Mouse (Mus musculus) embryonic facial prominence, embryonic 13.5 days (tissue): ENCODE measurements around the gene Phox2b. TPM values are rescaled to one million over a fixed set of nuclear protein-coding genes. Genes with fewer than 3 reads are reported as not detected.

Source experiments
- ATAC-seq: fragments of 200-750 bp; cut with Nextera tagmentation; 2 replicates; pipeline ENCODE4 v1.8.0; 2017; ENCODE audit warnings: low read depth; ENCODE audit not compliant: insufficient number of reproducible peaks, insufficient read depth, low FRiP score, low TSS enrichment
- H3K27ac ChIP-seq: fragments of 300-500 bp; sonication (generic); 2 replicates; pipeline ENCODE4 v1.5.1; 2015; ENCODE audit warnings: moderate library complexity, mild to moderate bottlenecking, inconsistent platforms
- H3K27me3 ChIP-seq: fragments of 300-500 bp; sonication (generic); 2 replicates; pipeline ENCODE4 v1.6.1; 2015; ENCODE audit warnings: mild to moderate bottlenecking, inconsistent platforms
- H3K36me3 ChIP-seq: fragments of 300-500 bp; sonication (generic); 2 replicates; pipeline ENCODE4 v1.6.1; 2015; ENCODE audit warnings: mild to moderate bottlenecking, inconsistent platforms
- H3K4me1 ChIP-seq: fragments of 300-500 bp; sonication (generic); 2 replicates; pipeline ENCODE4 v1.6.1; 2015; ENCODE audit warnings: inconsistent platforms
- H3K4me2 ChIP-seq: fragments of 300-500 bp; sonication (generic); 2 replicates; pipeline ENCODE4 v1.6.1; 2015; ENCODE audit warnings: moderate library complexity, mild to moderate bottlenecking, inconsistent platforms
- H3K4me3 ChIP-seq: fragments of 300-500 bp; sonication (generic); 2 replicates; pipeline ENCODE4 v1.5.1; 2015; ENCODE audit warnings: mild to moderate bottlenecking, inconsistent platforms
- H3K9ac ChIP-seq: fragments of 300-500 bp; sonication (generic); 2 replicates; pipeline ENCODE4 v1.6.1; 2015; ENCODE audit warnings: mild to moderate bottlenecking, inconsistent platforms
- H3K9me3 ChIP-seq: fragments of 300-500 bp; sonication (generic); 2 replicates; pipeline ENCODE4 v1.6.1; 2016; ENCODE audit warnings: inconsistent platforms
- WGBS: fragments of 180-500 bp; shearing (Covaris S2); methylation state at CpG from one replicate; pipeline ENCODE4 v1.1.7; 2015; ENCODE audit warnings: mixed read lengths; 5-methylcytosine and 5-hydroxymethylcytosine counted together
- polyA plus RNA-seq: library from polyadenylated mRNA; unstranded; fragments of >200 nt; fragmentation: Nextera tagmentation; extraction: Ambion mirVana; gene quantifications from 2 replicates; pipeline ENCODE4 v1.2.1, GENCODE M21; 2015

Phox2b gene
- polyA plus RNA-seq = 0.35 and 0.44 TPM in 2 replicates

- H3K36me3 ChIP-seq = no peaks in the 10 kb centered on the region
- peaks cover 99% of the 10 kb centered on the region for H3K27me3 ChIP-seq
- H3K4me2 ChIP-seq = no peak within 1 kb of the TSS
- no peak for ATAC-seq
- no peaks in the 10 kb centered on the region for H3K9me3 ChIP-seq
- WGBS = 1% methylated on average over 16 of the region's 16 CpGs
- H3K27ac ChIP-seq = no peak within 1 kb of the TSS
- H3K9ac ChIP-seq = no peak within 1 kb of the TSS
- H3K4me3 ChIP-seq = no peak within 1 kb of the TSS
- H3K4me1 ChIP-seq = peaks cover 9% of the 10 kb centered on the region
Observed at GRCm38 (mm10) chr5:67098733-67099323, at the start of gene Phox2b. TSS of gene Phox2b (minus strand) at chr5:67099301.

GRCm38 (mm10) chr5:67142622-67143021, 43.5 kb upstream of the Phox2b start:
- no peak overlapping the region for H3K4me2 ChIP-seq
- H3K9ac ChIP-seq = no peak overlapping the region
- no peaks in the 10 kb centered on the region for H3K9me3 ChIP-seq
- no peak for ATAC-seq
- peaks cover 26% of the 10 kb centered on the region; the same call in 1 of the 2 replicates for H3K27me3 ChIP-seq
- 0 out of 2 replicates have a peak, but pooled peaks cover 4% of the 10 kb centered on the region for H3K4me1 ChIP-seq
- no peak overlapping the region for H3K4me3 ChIP-seq
- WGBS = 75% methylated on average over 4 of the region's 4 CpGs
- no peaks in the 10 kb centered on the region for H3K36me3 ChIP-seq
- no peak overlapping the region for H3K27ac ChIP-seq

- no peak for ATAC-seq
- Histone ChIP-seq H3K9me3 (no peaks in the 10 kb centered on the region), H3K4me2 (no peak overlapping the region), H3K9ac (no peak overlapping the region), H3K4me3 (no peak overlapping the region), H3K27ac (no peak overlapping the region), H3K27me3 (peaks cover 26% of the 10 kb centered on the region; the same call in 1 of the 2 replicates), H3K4me1 (peaks cover 9% of the 10 kb centered on the region), H3K36me3 (no peaks in the 10 kb centered on the region)
- WGBS = 40% methylated on average over 25 of the region's 25 CpGs
Observed at GRCm38 (mm10) chr5:67139052-67140015, 40.2 kb upstream of the Phox2b start.

- Histone ChIP-seq H3K27ac (no peak overlapping the region), H3K9ac (no peak overlapping the region), H3K4me2 (no peak overlapping the region), H3K27me3 (peaks cover 26% of the 10 kb centered on the region; the same call in 1 of the 2 replicates), H3K36me3 (no peaks in the 10 kb centered on the region), H3K9me3 (no peaks in the 10 kb centered on the region), H3K4me1 (peaks cover 9% of the 10 kb centered on the region), H3K4me3 (no peak overlapping the region)
- ATAC-seq = no peak
- 31% methylated on average over 8 of the region's 8 CpGs for WGBS
Observed at GRCm38 (mm10) chr5:67138643-67139042, 39.5 kb upstream of the Phox2b start.

- Histone ChIP-seq H3K9me3 (no peaks in the 10 kb centered on the region), H3K27me3 (peaks cover 12% of the 10 kb centered on the region; the same call in 1 of the 2 replicates), H3K36me3 (no peaks in the 10 kb centered on the region), H3K4me1 (peaks cover 9% of the 10 kb centered on the region), H3K9ac (no peak overlapping the region), H3K4me2 (no peak overlapping the region), H3K4me3 (no peak overlapping the region), H3K27ac (no peak overlapping the region)
- ATAC-seq = no peak
- 40% methylated on average over 6 of the region's 6 CpGs for WGBS
Observed at GRCm38 (mm10) chr5:67134698-67135097, 35.6 kb upstream of the Phox2b start.

- no peak for ATAC-seq
- Histone ChIP-seq H3K4me3 (no peak overlapping the region), H3K36me3 (no peaks in the 10 kb centered on the region), H3K4me2 (no peak overlapping the region), H3K9me3 (no peaks in the 10 kb centered on the region), H3K4me1 (peaks cover 5% of the 10 kb centered on the region), H3K27ac (no peak overlapping the region), H3K27me3 (no peaks in the 10 kb centered on the region), H3K9ac (no peak overlapping the region)
- 76% methylated on average over 2 of the region's 2 CpGs for WGBS
Observed at GRCm38 (mm10) chr5:67131671-67132070, 32.6 kb upstream of the Phox2b start.

GRCm38 (mm10) chr5:67106261-67106660, 7.2 kb upstream of the Phox2b start:
- H3K9ac ChIP-seq = no peak overlapping the region
- H3K4me1 ChIP-seq = no peaks in the 10 kb centered on the region
- H3K4me3 ChIP-seq = no peak overlapping the region
- H3K9me3 ChIP-seq = no peaks in the 10 kb centered on the region
- H3K27ac ChIP-seq = no peak overlapping the region
- H3K4me2 ChIP-seq = no peak overlapping the region
- no peak for ATAC-seq
- WGBS = 82% methylated on average over 2 of the region's 2 CpGs
- no peaks in the 10 kb centered on the region for H3K36me3 ChIP-seq
- peaks cover 76% of the 10 kb centered on the region for H3K27me3 ChIP-seq

- H3K27ac ChIP-seq = no peak overlapping the region
- no peak overlapping the region for H3K9ac ChIP-seq
- no peaks in the 10 kb centered on the region for H3K4me1 ChIP-seq
- no peaks in the 10 kb centered on the region for H3K9me3 ChIP-seq
- H3K27me3 ChIP-seq = peaks cover 94% of the 10 kb centered on the region
- no peaks in the 10 kb centered on the region for H3K36me3 ChIP-seq
- 9% methylated on average over 3 of the region's 3 CpGs for WGBS
- H3K4me2 ChIP-seq = no peak overlapping the region
- no peak overlapping the region for H3K4me3 ChIP-seq
- no peak for ATAC-seq
Observed at GRCm38 (mm10) chr5:67103016-67103415, 3.9 kb upstream of the Phox2b start.

- no peak overlapping the region for H3K4me3 ChIP-seq
- WGBS = 2% methylated on average over 28 of the region's 28 CpGs
- ATAC-seq = peak; percentile 48; the same call in 1 of the 2 replicates
Observed at GRCm38 (mm10) chr5:67101793-67102600, 2.9 kb upstream of the Phox2b start.

GRCm38 (mm10) chr5:67101395-67101760, 2.3 kb upstream of the Phox2b start:
- Histone ChIP-seq H3K27me3 (peaks cover 98% of the 10 kb centered on the region), H3K27ac (no peak overlapping the region), H3K9me3 (no peaks in the 10 kb centered on the region), H3K4me2 (no peak overlapping the region), H3K4me1 (peaks cover under 1% of the 10 kb centered on the region; the same call in 1 of the 2 replicates), H3K4me3 (no peak overlapping the region), H3K36me3 (no peaks in the 10 kb centered on the region), H3K9ac (no peak overlapping the region)
- 0 out of 2 replicates have a peak, but pooled peaks have one; percentile 20 for ATAC-seq
- WGBS = 1% methylated on average over 9 of the region's 9 CpGs

More at GRCm38 (mm10) chr5:67101793-67102600, 2.9 kb upstream of the Phox2b start:
- H3K4me2 ChIP-seq = no peak overlapping the region
- no peak overlapping the region for H3K9ac ChIP-seq
- H3K27me3 ChIP-seq = peaks cover 98% of the 10 kb centered on the region
- H3K4me1 ChIP-seq = no peaks in the 10 kb centered on the region
- no peaks in the 10 kb centered on the region for H3K9me3 ChIP-seq
- no peaks in the 10 kb centered on the region for H3K36me3 ChIP-seq
- H3K27ac ChIP-seq = no peak overlapping the region
